Mouse (Mus musculus) midbrain, embryonic 10.5 days (tissue): Measurements from ENCODE around the gene Tmem107. TPM values are rescaled to one million over a fixed set of nuclear protein-coding genes. Genes with fewer than 3 reads are reported as not detected.

Source experiments
- DNase-seq: peaks from one replicate; pipeline ENCODE4 v3.0.0-alpha.2; 2017; ENCODE audit warnings: low spot score
- H3K27ac ChIP-seq: fragments of 300-500 bp; sonication (generic); replicated peaks from 2 replicates; pipeline ENCODE4 v1.5.1; 2016; ENCODE audit warnings: mild to moderate bottlenecking
- H3K27me3 ChIP-seq: fragments of 300-500 bp; sonication (generic); 2 replicates; pipeline ENCODE4 v1.6.1; 2016; ENCODE audit warnings: low read depth, mild to moderate bottlenecking; ENCODE audit not compliant: poor library complexity, severe bottlenecking
- H3K36me3 ChIP-seq: fragments of 300-500 bp; sonication (generic); 2 replicates; pipeline ENCODE4 v1.6.1; 2016; ENCODE audit warnings: mild to moderate bottlenecking, moderate library complexity
- H3K4me1 ChIP-seq: fragments of 300-500 bp; sonication (generic); 2 replicates; pipeline ENCODE4 v1.6.1; 2016
- H3K4me3 ChIP-seq: fragments of 300-500 bp; sonication (generic); 2 replicates; pipeline ENCODE4 v1.5.1; 2016; ENCODE audit warnings: mild to moderate bottlenecking, moderate library complexity
- H3K9me3 ChIP-seq: fragments of 300-500 bp; sonication (generic); replicated peaks from 2 replicates; pipeline ENCODE4 v1.6.1; 2016; ENCODE audit warnings: mild to moderate bottlenecking
- WGBS: fragments of 180-500 bp; shearing (Covaris S2); methylation state at CpG from one replicate; pipeline ENCODE4 v1.1.7; 2016; 5-methylcytosine and 5-hydroxymethylcytosine counted together
- polyA plus RNA-seq: library from polyadenylated mRNA; unstranded; fragments of >200 nt; fragmentation: Nextera tagmentation; extraction: Ambion mirVana; gene quantifications from 2 replicates; pipeline ENCODE4 v1.2.1, GENCODE M21; 2016

Tmem107 gene
- polyA plus RNA-seq, 1 experiment from 2014 or later: 64.8 TPM

- DNase-seq: no peak
Measured at GRCm38 (mm10) chr11:69085608-69086007, 15.0 kb downstream of the Tmem107 start.

GRCm38 (mm10) chr11:69086390-69086789 is 15.8 kb downstream of the Tmem107 start:
- 77% methylated on average over 6 of the region's 6 CpGs for WGBS
- Histone ChIP-seq H3K27me3 (no peaks in the 10 kb centered on the region), H3K36me3 (peaks cover 20% of the 10 kb centered on the region), H3K27ac (no peak overlapping the region), H3K4me3 (no peak overlapping the region), H3K9me3 (no peaks in the 10 kb centered on the region), H3K4me1 (peaks cover 42% of the 10 kb centered on the region)
- DNase-seq: no peak

More at GRCm38 (mm10) chr11:69085608-69086007, 15.0 kb downstream of the Tmem107 start:
- Histone ChIP-seq H3K4me1 (peaks cover 38% of the 10 kb centered on the region), H3K9me3 (no peaks in the 10 kb centered on the region), H3K27ac (no peak overlapping the region), H3K4me3 (no peak overlapping the region), H3K27me3 (no peaks in the 10 kb centered on the region), H3K36me3 (peaks cover 12% of the 10 kb centered on the region)
- WGBS: 63% methylated on average over 6 of the region's 6 CpGs

DNA sequence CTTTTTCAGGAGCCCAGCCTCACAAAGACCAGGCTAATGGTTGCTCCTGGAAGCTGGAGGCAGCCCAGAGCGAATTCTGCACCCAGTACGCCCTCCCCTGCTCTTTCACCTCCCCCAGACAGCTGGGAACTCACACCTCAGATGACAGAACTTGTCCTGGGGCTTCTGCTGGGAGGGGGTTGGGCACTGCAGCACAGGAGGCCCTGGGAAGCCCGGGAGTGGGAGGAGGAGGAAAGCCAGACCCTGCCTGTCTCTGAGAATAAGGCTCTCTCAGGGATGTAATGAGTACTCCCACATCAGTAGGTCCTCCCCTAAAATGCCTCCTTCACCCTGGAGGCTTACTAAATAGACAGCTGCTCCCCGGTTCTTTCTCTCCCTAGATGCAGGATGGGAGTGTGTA is 16.5 kb downstream of the Tmem107 start:
- H3K4me3 ChIP-seq: 0 out of 2 replicates have a peak overlapping the region, but pooled peaks have one; percentile 16
- WGBS: 48% methylated on average over 4 of the region's 4 CpGs
- DNase-seq: no peak
- no peaks in the 10 kb centered on the region for H3K27me3 ChIP-seq
- H3K4me1 ChIP-seq: peaks cover 49% of the 10 kb centered on the region
- no peaks in the 10 kb centered on the region for H3K9me3 ChIP-seq
- H3K27ac ChIP-seq: peak overlapping the region; percentile 57; the same call in 1 of the 2 replicates
- peaks cover 27% of the 10 kb centered on the region for H3K36me3 ChIP-seq

DNA sequence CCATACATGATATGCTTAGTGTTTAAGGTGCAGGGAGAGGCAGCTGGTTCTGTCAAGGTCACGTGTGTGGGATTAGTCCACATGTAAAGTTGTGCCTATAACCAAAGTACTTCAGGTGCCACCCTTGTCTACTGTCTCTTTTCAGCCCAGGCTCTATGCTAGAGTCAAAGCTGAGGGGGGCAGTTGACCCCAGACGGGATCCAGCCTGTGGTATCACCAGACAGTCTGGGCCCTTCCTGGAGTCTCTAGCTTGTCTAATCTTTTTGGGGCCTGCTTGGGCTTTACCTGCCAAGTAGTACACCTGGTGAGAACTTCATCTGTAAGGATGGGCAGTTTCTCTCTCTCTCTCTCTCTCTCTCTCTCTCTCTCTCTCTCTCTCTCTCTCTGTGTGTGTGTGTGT is 17.0 kb downstream of the Tmem107 start:
- peak overlapping the region; percentile 83 for H3K4me3 ChIP-seq
- peaks cover 29% of the 10 kb centered on the region for H3K36me3 ChIP-seq
- no peak for DNase-seq
- H3K9me3 ChIP-seq: no peaks in the 10 kb centered on the region
- peaks cover 51% of the 10 kb centered on the region for H3K4me1 ChIP-seq
- no peaks in the 10 kb centered on the region for H3K27me3 ChIP-seq
- WGBS: 69% methylated on average over 2 of the region's 2 CpGs
- H3K27ac ChIP-seq: peak overlapping the region; percentile 99

DNA sequence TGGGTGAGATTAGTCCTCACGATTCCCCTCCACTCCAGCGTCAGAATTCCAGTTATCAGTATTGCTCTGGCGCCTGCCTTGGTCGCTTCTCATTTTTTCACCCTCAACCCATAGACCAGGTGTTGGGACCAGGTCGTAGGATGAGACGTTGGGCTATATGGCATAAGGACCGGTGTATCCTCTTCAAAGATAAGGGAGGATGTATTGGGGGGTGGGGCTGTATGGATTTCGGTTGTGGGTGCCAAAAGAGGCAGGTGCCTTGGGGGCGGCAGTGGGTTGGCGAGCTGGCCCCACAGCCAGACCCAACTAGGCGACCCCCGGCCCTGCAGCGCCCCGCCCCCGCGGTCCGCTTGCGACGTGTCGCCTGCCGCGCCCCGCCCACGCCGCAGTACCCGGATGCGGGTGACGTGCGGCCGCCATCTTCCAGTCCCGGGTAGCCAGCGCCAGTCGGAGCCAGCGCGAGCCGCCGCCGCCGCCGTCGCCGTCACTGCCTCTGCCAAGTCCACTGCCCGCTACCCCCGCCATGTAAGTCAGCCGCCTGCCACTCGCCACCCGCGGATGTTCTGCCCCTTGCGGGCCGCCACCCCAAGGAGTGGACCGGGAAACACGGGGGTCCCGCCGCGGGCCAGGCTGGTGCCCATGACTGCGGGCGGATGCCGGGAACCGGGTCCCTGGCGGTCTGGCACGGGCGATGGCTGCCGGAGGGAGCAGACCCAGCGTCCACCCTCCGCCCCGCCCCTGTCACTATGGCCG is 17.7 kb downstream of the Tmem107 start, which contains the start of gene Vamp2:
Gene Vamp2, plus strand, starts transcription at position 388 of the 753 bp plus-strand sequence.
- WGBS: 1% methylated on average over 67 of the region's 67 CpGs
- no peaks in the 10 kb centered on the region for H3K27me3 ChIP-seq
- peak; percentile 93 for DNase-seq

GRCm38 (mm10) chr11:69088856-69089615 is 18.4 kb downstream of the Tmem107 start:
- DNase-seq: no peak
- Histone ChIP-seq H3K9me3 (no peaks in the 10 kb centered on the region), H3K4me1 (peaks cover 54% of the 10 kb centered on the region), H3K27ac (peak overlapping the region; percentile 99), H3K4me3 (peak overlapping the region; percentile 83), H3K27me3 (no peaks in the 10 kb centered on the region), H3K36me3 (peaks cover 33% of the 10 kb centered on the region)
- WGBS: 12% methylated on average over 25 of the region's 25 CpGs

More for the DNA sequence above, 17.7 kb downstream of the Tmem107 start, which contains the start of gene Vamp2:
- Histone ChIP-seq H3K4me1 (peaks cover 51% of the 10 kb centered on the region), H3K9me3 (no peaks in the 10 kb centered on the region), H3K27ac (peak within 1 kb of the TSS; percentile 99), H3K36me3 (peaks cover 33% of the 10 kb centered on the region), H3K4me3 (peak within 1 kb of the TSS; percentile 83)

- Histone ChIP-seq H3K27me3 (no peaks in the 10 kb centered on the region), H3K36me3 (peaks cover 33% of the 10 kb centered on the region), H3K4me3 (peak overlapping the region; percentile 83), H3K4me1 (peaks cover 60% of the 10 kb centered on the region), H3K27ac (peak overlapping the region; percentile 99), H3K9me3 (no peaks in the 10 kb centered on the region)
- DNase-seq: no peak
- 91% methylated on average over 12 of the region's 12 CpGs for WGBS
Measured at GRCm38 (mm10) chr11:69089616-69090290, 19.1 kb downstream of the Tmem107 start.

DNA sequence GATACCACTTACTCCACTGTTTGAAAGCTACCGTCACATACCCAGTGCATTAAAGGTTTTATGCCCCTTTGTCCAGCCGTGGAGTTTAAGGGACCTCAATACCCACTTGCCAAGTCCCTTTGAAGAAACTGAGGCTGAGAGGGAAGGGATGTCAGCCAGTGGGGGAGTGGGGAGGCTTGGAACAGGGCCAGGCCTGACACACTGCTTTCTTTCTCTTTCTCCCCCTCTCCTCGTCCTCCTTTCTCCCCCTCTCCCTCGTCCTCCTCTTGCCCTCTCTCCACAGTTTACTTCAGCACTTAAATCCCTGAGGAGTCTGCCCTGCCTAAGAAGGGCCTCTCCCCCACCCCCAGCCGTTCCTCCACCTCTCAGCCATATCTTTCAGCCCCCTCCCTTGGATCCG is 19.8 kb downstream of the Tmem107 start:
- H3K27ac ChIP-seq: no peak overlapping the region
- H3K36me3 ChIP-seq: peaks cover 33% of the 10 kb centered on the region
- peak overlapping the region; percentile 83; the same call in 1 of the 2 replicates for H3K4me3 ChIP-seq
- no peak for DNase-seq
- no peaks in the 10 kb centered on the region for H3K9me3 ChIP-seq
- no peaks in the 10 kb centered on the region for H3K27me3 ChIP-seq
- H3K4me1 ChIP-seq: peaks cover 65% of the 10 kb centered on the region
- whole genome bisulfite sequencing: 74% methylated on average over 6 of the region's 6 CpGs

DNA sequence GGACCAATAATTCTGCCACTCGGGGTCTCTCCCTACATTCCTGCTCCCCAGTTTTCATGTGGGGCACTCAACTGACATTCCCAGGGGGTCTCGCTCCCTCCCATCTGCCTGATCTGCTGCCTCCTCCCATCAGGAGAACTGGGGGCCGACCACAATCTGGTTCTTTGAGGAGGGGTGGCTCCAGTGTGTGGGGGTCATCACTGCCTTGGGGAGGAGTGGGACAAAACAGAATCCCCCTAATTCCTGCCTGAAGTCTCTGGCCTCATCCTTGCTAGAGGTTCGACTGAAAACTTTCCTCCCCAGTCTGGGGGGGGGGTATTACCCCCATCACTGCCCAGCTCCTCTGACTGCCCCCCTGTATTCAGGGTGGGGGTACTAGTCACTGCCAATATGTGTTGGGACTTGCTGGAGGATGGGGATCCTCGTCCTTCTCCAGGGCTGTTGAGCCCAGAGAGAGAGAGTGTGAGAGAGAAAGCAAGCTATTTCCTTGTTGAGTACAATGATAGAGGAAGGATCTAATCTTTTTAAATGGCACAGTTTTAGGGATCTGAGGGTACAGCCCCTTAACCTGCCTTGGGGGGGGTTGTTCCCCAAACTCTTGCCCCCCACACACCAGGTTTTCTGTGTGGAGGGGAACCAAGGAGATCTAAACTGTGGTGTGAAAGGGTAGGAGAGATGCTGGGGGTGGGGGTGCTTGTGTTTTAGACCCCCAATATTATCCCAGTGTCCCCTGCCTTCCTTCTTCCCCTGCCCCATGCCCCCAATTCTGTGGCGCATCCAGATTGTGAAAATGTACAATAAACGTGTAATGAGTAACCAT is 21.2 kb downstream of the Tmem107 start:
- 70% methylated on average over 7 of the region's 7 CpGs for whole genome bisulfite sequencing
- Histone ChIP-seq H3K4me3 (peak overlapping the region; percentile 7; the same call in 1 of the 2 replicates), H3K9me3 (no peaks in the 10 kb centered on the region), H3K4me1 (peaks cover 78% of the 10 kb centered on the region), H3K36me3 (peaks cover 33% of the 10 kb centered on the region), H3K27me3 (peaks cover 4% of the 10 kb centered on the region; the same call in 1 of the 2 replicates), H3K27ac (no peak overlapping the region)
- DNase-seq: no peak

- peaks cover 33% of the 10 kb centered on the region for H3K36me3 ChIP-seq
- peaks cover 78% of the 10 kb centered on the region for H3K4me1 ChIP-seq
- DNase-seq: peak; percentile 82
- WGBS: 1% methylated on average over 3 of the region's 3 CpGs
- H3K9me3 ChIP-seq: no peaks in the 10 kb centered on the region
- H3K4me3 ChIP-seq: peak overlapping the region; percentile 5; the same call in 1 of the 2 replicates
- H3K27me3 ChIP-seq: peaks cover 4% of the 10 kb centered on the region; the same call in 1 of the 2 replicates
- H3K27ac ChIP-seq: no peak overlapping the region
Measured at GRCm38 (mm10) chr11:69092386-69092751, 21.8 kb downstream of the Tmem107 start.

DNA sequence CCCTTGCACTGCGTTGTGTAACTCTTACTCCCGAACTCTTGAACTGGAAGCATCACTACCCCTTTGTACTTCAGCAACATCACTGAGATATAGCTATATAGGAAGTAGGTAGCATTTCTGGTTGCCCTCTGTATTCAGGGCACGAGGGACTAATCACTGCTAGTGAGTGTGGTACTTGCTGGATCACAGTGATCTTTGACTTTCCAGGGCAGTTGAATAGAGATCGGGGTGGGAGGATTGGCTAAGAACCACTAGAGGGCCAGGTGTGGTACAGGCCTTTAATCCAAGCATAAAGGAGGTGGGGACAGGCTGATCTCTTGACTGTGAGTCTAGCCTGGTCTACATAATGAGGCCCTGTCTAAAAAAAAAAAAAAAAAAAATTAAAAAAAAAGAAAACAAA is 22.3 kb downstream of the Tmem107 start:
- peaks cover 78% of the 10 kb centered on the region for H3K4me1 ChIP-seq
- peak overlapping the region; percentile 5; the same call in 1 of the 2 replicates for H3K4me3 ChIP-seq
- peaks cover 4% of the 10 kb centered on the region; the same call in 1 of the 2 replicates for H3K27me3 ChIP-seq
- no peak for DNase-seq
- H3K9me3 ChIP-seq: no peaks in the 10 kb centered on the region
- H3K36me3 ChIP-seq: peaks cover 33% of the 10 kb centered on the region
- no peak overlapping the region for H3K27ac ChIP-seq
- 84% methylated on average over 4 of the region's 4 CpGs for WGBS
